Mouse (Mus musculus): ENCODE results near the gene Hes1. TPM values are rescaled to one million over a fixed set of nuclear protein-coding genes. Genes with fewer than 3 reads are reported as not detected.

Hes1 gene
- polyA plus RNA-seq, 1 experiment = 106 TPM

- H3K4me3 ChIP-seq (ENCODE audit: insufficient read depth, low read length) = no peak overlapping the region
- H3K27ac ChIP-seq (ENCODE audit: insufficient read depth, low read length) = peak overlapping the region; percentile 72; the same call in 1 of the 2 replicates
- TF ChIP-seq CTCF (IDR thresholded peaks at IDR 0.05; ENCODE audit: borderline replicate concordance, insufficient read depth, low read length) = no peak
- no peak for TF ChIP-seq POLR2A (IDR thresholded peaks at IDR 0.05; ENCODE audit: low read depth, low read length)
- peaks cover 13% of the 10 kb centered on the region for H3K4me1 ChIP-seq (ENCODE audit: control insufficient read depth, insufficient read depth, low read length)
These were observed 3.8 kb upstream of the Hes1 start for GRCm38 (mm10) chr16:30060412-30060811.

- no peak for TF ChIP-seq POLR2A (IDR thresholded peaks at IDR 0.05; ENCODE audit: low read depth, low read length)
- TF ChIP-seq CTCF (IDR thresholded peaks at IDR 0.05; ENCODE audit: borderline replicate concordance, insufficient read depth, low read length) = no peak
- peaks cover 13% of the 10 kb centered on the region for H3K4me1 ChIP-seq (ENCODE audit: control insufficient read depth, insufficient read depth, low read length)
- H3K27ac ChIP-seq (ENCODE audit: insufficient read depth, low read length) = peak overlapping the region; percentile 82
- peak overlapping the region; percentile 27; the same call in 1 of the 2 replicates for H3K4me3 ChIP-seq (ENCODE audit: insufficient read depth, low read length)
These were observed 1.7 kb upstream of the Hes1 start for GRCm38 (mm10) chr16:30062242-30063030.

GRCm38 (mm10) chr16:30063121-30063881 lies 883 bp upstream of the Hes1 start:
- H3K4me3 ChIP-seq (ENCODE audit: insufficient read depth, low read length) = peak overlapping the region; percentile 27
- H3K4me1 ChIP-seq (ENCODE audit: control insufficient read depth, insufficient read depth, low read length) = peaks cover 13% of the 10 kb centered on the region
- peak overlapping the region; percentile 82 for H3K27ac ChIP-seq (ENCODE audit: insufficient read depth, low read length)
- TF ChIP-seq CTCF (IDR thresholded peaks at IDR 0.05; ENCODE audit: borderline replicate concordance, insufficient read depth, low read length) = no peak
- TF ChIP-seq POLR2A (IDR thresholded peaks at IDR 0.05; ENCODE audit: low read depth, low read length) = no peak; the same call in 1 of the 2 replicates

- H3K4me3 ChIP-seq (ENCODE audit: insufficient read depth, low read length) = peak overlapping the region; percentile 52
- peaks cover 9% of the 10 kb centered on the region for H3K4me1 ChIP-seq (ENCODE audit: control insufficient read depth, insufficient read depth, low read length)
- no peak for TF ChIP-seq CTCF (IDR thresholded peaks at IDR 0.05; ENCODE audit: borderline replicate concordance, insufficient read depth, low read length)
- TF ChIP-seq POLR2A (IDR thresholded peaks at IDR 0.05; ENCODE audit: low read depth, low read length) = no peak
These were observed 429 bp downstream of the Hes1 start for GRCm38 (mm10) chr16:30064613-30065012.

GRCm38 (mm10) chr16:30065077-30065476 lies 893 bp downstream of the Hes1 start:
- Histone ChIP-seq H3K4me3 (ENCODE audit: insufficient read depth, low read length) (peak overlapping the region; percentile 65), H3K27ac (ENCODE audit: insufficient read depth, low read length) (peak overlapping the region; percentile 82; the same call in 1 of the 2 replicates), H3K4me1 (ENCODE audit: control insufficient read depth, insufficient read depth, low read length) (peaks cover 6% of the 10 kb centered on the region)
- TF ChIP-seq POLR2A (IDR thresholded peaks at IDR 0.05; ENCODE audit: low read depth, low read length) (peak; percentile 97), CTCF (IDR thresholded peaks at IDR 0.05; ENCODE audit: borderline replicate concordance, insufficient read depth, low read length) (no peak)

More at GRCm38 (mm10) chr16:30064613-30065012, 429 bp downstream of the Hes1 start:
- H3K27ac ChIP-seq (ENCODE audit: insufficient read depth, low read length) = peak overlapping the region; percentile 78

- no peak for TF ChIP-seq CTCF (IDR thresholded peaks at IDR 0.05; ENCODE audit: borderline replicate concordance, insufficient read depth, low read length)
- TF ChIP-seq POLR2A (IDR thresholded peaks at IDR 0.05; ENCODE audit: low read depth, low read length) = peak; percentile 0
- H3K4me1 ChIP-seq (ENCODE audit: control insufficient read depth, insufficient read depth, low read length) = peaks cover 6% of the 10 kb centered on the region
- H3K27ac ChIP-seq (ENCODE audit: insufficient read depth, low read length) = peak overlapping the region; percentile 82
- peak overlapping the region; percentile 65 for H3K4me3 ChIP-seq (ENCODE audit: insufficient read depth, low read length)
These were observed 1.5 kb downstream of the Hes1 start for GRCm38 (mm10) chr16:30065537-30066183.

GRCm38 (mm10) chr16:30066184-30066851 lies 2.1 kb downstream of the Hes1 start:
- peak overlapping the region; percentile 82 for H3K27ac ChIP-seq (ENCODE audit: insufficient read depth, low read length)
- H3K4me3 ChIP-seq (ENCODE audit: insufficient read depth, low read length) = peak overlapping the region; percentile 65
- peaks cover 6% of the 10 kb centered on the region for H3K4me1 ChIP-seq (ENCODE audit: control insufficient read depth, insufficient read depth, low read length)
- TF ChIP-seq CTCF (IDR thresholded peaks at IDR 0.05; ENCODE audit: borderline replicate concordance, insufficient read depth, low read length) = no peak
- peak; percentile 25 for TF ChIP-seq POLR2A (IDR thresholded peaks at IDR 0.05; ENCODE audit: low read depth, low read length)

- TF ChIP-seq CTCF (IDR thresholded peaks at IDR 0.05; ENCODE audit: borderline replicate concordance, insufficient read depth, low read length) (no peak), POLR2A (IDR thresholded peaks at IDR 0.05; ENCODE audit: low read depth, low read length) (peak; percentile 48; the same call in 1 of the 2 replicates)
- Histone ChIP-seq H3K4me1 (ENCODE audit: control insufficient read depth, insufficient read depth, low read length) (peaks cover 6% of the 10 kb centered on the region), H3K27ac (ENCODE audit: insufficient read depth, low read length) (peak overlapping the region; percentile 82)
These were observed 2.7 kb downstream of the Hes1 start for GRCm38 (mm10) chr16:30066852-30067301.

More at GRCm38 (mm10) chr16:30066852-30067301, 2.7 kb downstream of the Hes1 start:
- peak overlapping the region; percentile 65 for H3K4me3 ChIP-seq (ENCODE audit: insufficient read depth, low read length)
